10 mouse cellular contexts compared by ENCODE assay signal in the genomic region with DNA sequence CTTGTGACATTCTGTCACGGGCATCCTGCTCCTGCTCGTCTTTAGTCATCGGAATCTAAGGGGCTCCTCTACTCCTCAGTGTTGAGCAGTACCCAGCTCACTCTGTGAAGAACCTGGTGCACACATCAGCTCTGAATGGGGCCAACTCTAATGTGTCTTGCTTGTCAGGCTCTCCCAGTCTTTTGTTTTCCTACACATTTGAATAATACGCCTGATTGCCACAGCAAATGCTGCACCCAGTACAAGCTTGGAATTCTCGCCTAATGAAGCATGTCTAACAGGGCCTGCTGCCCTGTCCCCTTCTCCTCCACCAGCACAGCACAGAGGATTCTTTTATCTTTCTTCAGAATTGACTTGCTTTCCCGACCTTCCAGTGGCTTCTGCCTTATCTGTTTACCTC.
DNase-seq lines count a peak whose midpoint lies in the region; ATAC-seq lines count a peak whose summit lies in the region.
"Had no signal": no experiment of that assay in that cellular context is flagged by ENCODE, and none has a peak within 500 bp of the region (broad histone marks: within the 10 kb centered on the region; RNA-seq: fewer than 3 reads in every experiment).

No protein-coding gene starts in this region.

- 11% methylated on average over 6 of the region's 6 CpGs for WGBS in hindbrain, embryonic 15.5 days
- 11% methylated on average over 6 of the region's 6 CpGs for WGBS in midbrain, embryonic 15.5 days

- H3K4me2 ChIP-seq in hindbrain, embryonic 15.5 days, result no peak overlapping the region
- H3K4me2 ChIP-seq in midbrain, embryonic 15.5 days, result no peak overlapping the region
- H3K4me2 ChIP-seq: limb, embryonic 12.5 days had no signal

- H3K27ac ChIP-seq in hindbrain, embryonic 15.5 days (replicated peaks), result peak overlapping the region; percentile 47
- peak overlapping the region; percentile 12 for H3K27ac ChIP-seq in midbrain, embryonic 15.5 days
- H3K27ac ChIP-seq: limb, embryonic 12.5 days had no signal

- no peak overlapping the region for H3K9ac ChIP-seq in hindbrain, embryonic 15.5 days
- H3K9ac ChIP-seq in midbrain, embryonic 15.5 days, result no peak overlapping the region
- H3K9ac ChIP-seq: limb, embryonic 12.5 days had no signal

- intact Hi-C loops in heart, postnatal 10 days (cut with DNase I), result loop anchor here (10.0 kb wide), 1 partner anchor 1188 kb away; no protein-coding TSS in a partner anchor

- no peaks in the 10 kb centered on the region for H3K36me3 ChIP-seq in hindbrain, embryonic 15.5 days
- H3K36me3 ChIP-seq in midbrain, embryonic 15.5 days (replicated peaks), result no peaks in the 10 kb centered on the region
- H3K36me3 ChIP-seq: limb, embryonic 12.5 days had no signal

- no peaks in the 10 kb centered on the region for H3K27me3 ChIP-seq in hindbrain, embryonic 15.5 days
- H3K27me3 ChIP-seq in midbrain, embryonic 15.5 days (replicated peaks), result no peaks in the 10 kb centered on the region
- H3K27me3 ChIP-seq: limb, embryonic 12.5 days had no signal

- ATAC-seq in hindbrain, embryonic 15.5 days (ENCODE audit: low FRiP score, low read depth), result peak; percentile 45; the same call in 1 of the 2 replicates
- ATAC-seq in midbrain, embryonic 15.5 days (replicated peaks), result 0 out of 2 replicates have a peak, but pooled peaks have one; percentile 28

- H3K9me3 ChIP-seq in hindbrain, embryonic 15.5 days, result no peaks in the 10 kb centered on the region
- no peaks in the 10 kb centered on the region for H3K9me3 ChIP-seq in midbrain, embryonic 15.5 days
- H3K9me3 ChIP-seq: limb, embryonic 12.5 days had no signal

- no peak overlapping the region for H3K4me3 ChIP-seq in hindbrain, embryonic 15.5 days
- H3K4me3 ChIP-seq in midbrain, embryonic 15.5 days, result no peak overlapping the region
- H3K4me3 ChIP-seq: limb, embryonic 12.5 days had no signal

- H3K4me1 ChIP-seq in hindbrain, embryonic 15.5 days (replicated peaks), result peaks cover 61% of the 10 kb centered on the region
- peaks cover 57% of the 10 kb centered on the region for H3K4me1 ChIP-seq in midbrain, embryonic 15.5 days

- DNase-seq in ZHBTc4 (ENCODE audit: low read depth, low spot score), result peak; percentile 50
- peak; percentile 36 for DNase-seq in embryo, embryonic 9.5 days (ENCODE audit: extremely low spot score)
- no peak for DNase-seq in heart, postnatal 10 days
- no peak for DNase-seq in layer of hippocampus, adult 18-20 months (ENCODE audit: low spot score in 2 of 2)
- no peak for DNase-seq in thymus, postnatal 10 days (ENCODE audit: low spot score in 2 of 2)
- DNase-seq in cerebellum, adult 9-11 months, result no peak
- DNase-seq: cerebellum, postnatal 25 days had no signal

Comparison
In these comparisons a context has a peak if more than half of its experiments do, and no peak if none do; other contexts are left out.
1. DNase-seq: peak in ZHBTc4 (single experiment) and embryo, embryonic 9.5 days (single experiment); none in heart, postnatal 10 days (0 of 2), layer of hippocampus, adult 18-20 months (0 of 2), thymus, postnatal 10 days (0 of 2) and cerebellum, adult 9-11 months (single experiment).